In genomic region chr6:89235416-89236075, GRCm38 (mm10) we compare ENCODE assay signal across 9 mouse cellular contexts.
DNase-seq lines count a peak whose midpoint lies in the region; ATAC-seq and TF ChIP-seq lines count a peak whose summit lies in the region.
"Had no signal": no experiment of that assay in that cellular context is flagged by ENCODE, and none has a peak within 500 bp of the region (broad histone marks: within the 10 kb centered on the region; RNA-seq: fewer than 3 reads in every experiment).

No protein-coding gene starts in this region.

- peak overlapping the region; percentile 11; the same call in 1 of the 2 replicates for H3K4me3 ChIP-seq in forebrain, embryonic 16.5 days (replicated peaks; ENCODE audit: low read length)
- H3K4me3 ChIP-seq in limb, embryonic 12.5 days (replicated peaks), result peak overlapping the region; percentile 15; the same call in 1 of the 2 replicates
- H3K4me3 ChIP-seq in stomach, postnatal 0 days (ENCODE audit: low read depth, low read length), result no peak overlapping the region
- H3K4me3 ChIP-seq: erythroblast, embryonic 14.5 days had no signal

- H3K27me3 ChIP-seq in forebrain, embryonic 16.5 days (replicated peaks; ENCODE audit: control insufficient read depth, insufficient read depth, low read length), result no peaks in the 10 kb centered on the region
- peaks cover 36% of the 10 kb centered on the region for H3K27me3 ChIP-seq in limb, embryonic 12.5 days
- H3K27me3 ChIP-seq in stomach, postnatal 0 days (ENCODE audit: control insufficient read depth, insufficient read depth, low read length), result no peaks in the 10 kb centered on the region

- peaks cover 27% of the 10 kb centered on the region for H3K4me1 ChIP-seq in forebrain, embryonic 16.5 days (replicated peaks; ENCODE audit: control insufficient read depth, insufficient read depth, low read length)
- H3K4me1 ChIP-seq in limb, embryonic 12.5 days (replicated peaks), result peaks cover 19% of the 10 kb centered on the region
- H3K4me1 ChIP-seq in stomach, postnatal 0 days (replicated peaks; ENCODE audit: control insufficient read depth, insufficient read depth), result no peaks in the 10 kb centered on the region

- no peak overlapping the region for H3K27ac ChIP-seq in forebrain, embryonic 16.5 days (ENCODE audit: low read length)
- H3K27ac ChIP-seq in limb, embryonic 12.5 days, result no peak overlapping the region
- H3K27ac ChIP-seq in stomach, postnatal 0 days (replicated peaks), result no peak overlapping the region

- no peaks in the 10 kb centered on the region for H3K36me3 ChIP-seq in forebrain, embryonic 16.5 days (ENCODE audit: control insufficient read depth, insufficient read depth)
- no peaks in the 10 kb centered on the region for H3K36me3 ChIP-seq in limb, embryonic 12.5 days
- H3K36me3 ChIP-seq in stomach, postnatal 0 days (ENCODE audit: control insufficient read depth, insufficient read depth, low read length), result no peaks in the 10 kb centered on the region

- 0 out of 2 replicates have a peak, but pooled peaks cover 2% of the 10 kb centered on the region for H3K9me3 ChIP-seq in forebrain, embryonic 16.5 days (ENCODE audit: control insufficient read depth, low read length)
- no peaks in the 10 kb centered on the region for H3K9me3 ChIP-seq in limb, embryonic 12.5 days
- no peaks in the 10 kb centered on the region for H3K9me3 ChIP-seq in stomach, postnatal 0 days (ENCODE audit: control insufficient read depth, low read length)

- no peak for DNase-seq in frontal cortex, postnatal 25 days (ENCODE audit: low spot score in 2 of 2)
- peak; percentile 19 for DNase-seq in ovary, postnatal 36 days (ENCODE audit: low spot score)
- DNase-seq in ovary, postnatal 10 days (ENCODE audit: low spot score), result no peak
- no peak for DNase-seq in stomach, postnatal 0 days (ENCODE audit: low spot score)
- DNase-seq in thymus, postnatal 10 days (ENCODE audit: low spot score in 2 of 2), result no peak

- peak overlapping the region; percentile 36 for H3K9ac ChIP-seq in forebrain, embryonic 16.5 days (replicated peaks; ENCODE audit: low read depth, low read length)
- H3K9ac ChIP-seq in limb, embryonic 12.5 days (replicated peaks), result no peak overlapping the region
- H3K9ac ChIP-seq in stomach, postnatal 0 days (ENCODE audit: low read length), result no peak overlapping the region

- no peak for TF ChIP-seq EP300 in stomach, postnatal 0 days (optimal IDR thresholded peaks at IDR 0.05)

- 13% methylated on average over 27 of the region's 27 CpGs for WGBS in forebrain, embryonic 16.5 days
- WGBS in limb, embryonic 12.5 days, result 10% methylated on average over 27 of the region's 27 CpGs
- 31% methylated on average over 27 of the region's 27 CpGs for WGBS in stomach, postnatal 0 days

- TF ChIP-seq CTCF in stomach, postnatal 0 days (IDR thresholded peaks at IDR 0.05; ENCODE audit: low read depth), result no peak

- ATAC-seq in frontal cortex, adult (ENCODE audit: low TSS enrichment), result 0 out of 2 replicates have a peak, but pooled peaks have one; percentile 17
- no peak for ATAC-seq in forebrain, embryonic 16.5 days
- no peak for ATAC-seq in limb, embryonic 12.5 days (ENCODE audit: insufficient number of reproducible peaks, insufficient read depth, low FRiP score, low TSS enrichment, low read depth)
- ATAC-seq in stomach, postnatal 0 days (ENCODE audit: low FRiP score, low TSS enrichment), result no peak

- peak overlapping the region; percentile 47 for H3K4me2 ChIP-seq in forebrain, embryonic 16.5 days (ENCODE audit: low read length)
- H3K4me2 ChIP-seq in limb, embryonic 12.5 days, result peak overlapping the region; percentile 51
- peak overlapping the region; percentile 23; the same call in 1 of the 2 replicates for H3K4me2 ChIP-seq in stomach, postnatal 0 days (replicated peaks; ENCODE audit: low read depth)
